Mouse (Mus musculus) small intestine, adult 2 months (tissue): ENCODE data around the gene Rangap1.

Experiments used
- CTCF ChIP-seq: fragments of 200-500 bp; IDR thresholded peaks from 2 replicates; pipeline ENCODE4 v1.5.1; 2012; ENCODE audit warnings: low read depth, mild to moderate bottlenecking, control low read depth, inconsistent platforms, low read length, moderate library complexity, mixed read lengths; ENCODE audit not compliant: insufficient replicate concordance, insufficient read length; ENCODE audit errors: extremely low read depth
- POLR2A ChIP-seq: fragments of 200-500 bp; IDR thresholded peaks from 2 replicates; pipeline ENCODE4 v1.6.1; 2012; ENCODE audit warnings: low read depth, mild to moderate bottlenecking, control low read depth, inconsistent platforms, low read length, moderate library complexity

GRCm38 (mm10) chr15:81753669-81754068 lies 8.3 kb upstream of the Rangap1 start:
- TF ChIP-seq CTCF (no peak), POLR2A (no peak)
